Mouse (Mus musculus): ENCODE results near the gene Phlda1.
A peak's percentile ranks its signal among the peaks of the same experiment; 100 is the strongest.

Phlda1 gene

DNA sequence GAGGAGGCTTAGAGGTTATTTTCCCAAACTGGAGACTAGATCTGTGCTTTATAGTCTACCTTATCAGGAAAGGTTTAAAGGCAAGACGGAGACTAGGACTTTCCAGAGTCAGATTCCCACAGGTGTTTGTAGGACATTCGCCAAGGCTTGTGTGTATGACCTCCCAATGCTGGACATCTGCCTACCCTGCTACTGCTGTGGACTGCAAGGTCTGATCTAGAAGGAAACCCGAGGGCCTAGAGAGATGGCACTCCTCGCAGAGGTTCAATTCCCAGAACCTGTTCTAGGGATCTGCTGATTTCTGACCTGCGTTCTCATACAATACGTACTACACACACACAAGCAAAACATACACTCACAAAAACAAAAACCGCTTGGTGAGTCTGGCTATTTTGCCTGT is 680 bp upstream of the Phlda1 start:
- no peak for DNase-seq (ENCODE audit: low spot score)

DNA sequence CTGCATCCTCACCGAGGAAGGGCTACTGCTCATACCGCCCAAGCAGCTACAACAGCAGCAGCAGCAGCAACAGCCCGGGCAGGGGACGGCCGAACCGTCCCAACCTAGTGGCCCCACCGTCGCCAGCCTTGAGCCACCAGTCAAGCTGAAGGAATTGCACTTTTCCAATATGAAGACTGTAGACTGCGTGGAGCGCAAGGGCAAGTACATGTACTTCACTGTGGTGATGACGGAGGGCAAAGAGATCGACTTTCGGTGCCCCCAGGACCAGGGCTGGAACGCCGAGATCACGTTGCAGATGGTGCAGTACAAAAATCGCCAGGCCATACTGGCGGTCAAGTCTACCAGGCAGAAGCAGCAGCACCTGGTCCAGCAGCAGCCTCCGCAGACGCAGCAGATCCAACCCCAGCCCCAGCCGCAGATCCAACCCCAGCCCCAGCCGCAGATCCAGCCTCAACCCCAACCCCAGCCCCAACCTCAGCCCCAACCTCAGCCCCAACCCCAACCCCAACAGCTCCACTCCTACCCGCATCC is 907 bp downstream of the Phlda1 start:
- DNase-seq (ENCODE audit: low spot score): no peak

DNA sequence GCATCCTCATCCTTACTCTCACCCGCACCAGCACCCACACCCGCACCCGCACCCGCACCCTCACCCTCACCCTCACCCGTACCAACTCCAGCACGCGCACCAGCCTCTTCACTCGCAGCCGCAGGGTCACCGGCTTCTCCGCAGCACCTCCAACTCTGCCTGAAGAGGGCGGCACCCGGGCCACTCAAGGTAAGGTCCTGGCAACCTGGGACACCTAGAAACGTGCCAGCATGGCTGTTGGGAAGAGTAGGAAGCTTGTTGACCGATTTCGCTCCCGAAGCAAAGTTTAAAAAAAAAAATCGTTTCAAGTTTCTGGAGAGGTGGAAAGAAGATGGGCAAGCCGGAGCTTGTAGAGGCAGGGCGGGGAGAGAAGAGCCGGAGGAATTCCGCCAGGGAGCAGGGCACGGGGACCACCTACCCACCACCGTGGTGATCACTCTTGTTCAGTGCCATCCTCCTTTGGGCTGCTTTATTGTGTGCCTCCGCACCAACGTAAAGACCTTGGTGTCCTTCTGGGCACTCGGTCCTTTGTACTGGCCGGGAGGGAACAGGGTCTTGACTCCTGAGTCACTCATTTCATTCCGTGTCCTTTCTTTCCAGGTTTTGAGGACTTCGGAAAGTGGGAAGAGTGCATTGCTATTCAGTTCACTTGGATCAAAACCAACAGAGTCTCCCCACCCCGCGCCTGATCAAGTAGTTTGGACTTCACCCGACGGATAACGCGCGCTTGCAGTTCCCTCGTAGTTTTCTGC is 1.6 kb downstream of the Phlda1 start:
- DNase-seq (ENCODE audit: low spot score): peak; percentile 21

DNA sequence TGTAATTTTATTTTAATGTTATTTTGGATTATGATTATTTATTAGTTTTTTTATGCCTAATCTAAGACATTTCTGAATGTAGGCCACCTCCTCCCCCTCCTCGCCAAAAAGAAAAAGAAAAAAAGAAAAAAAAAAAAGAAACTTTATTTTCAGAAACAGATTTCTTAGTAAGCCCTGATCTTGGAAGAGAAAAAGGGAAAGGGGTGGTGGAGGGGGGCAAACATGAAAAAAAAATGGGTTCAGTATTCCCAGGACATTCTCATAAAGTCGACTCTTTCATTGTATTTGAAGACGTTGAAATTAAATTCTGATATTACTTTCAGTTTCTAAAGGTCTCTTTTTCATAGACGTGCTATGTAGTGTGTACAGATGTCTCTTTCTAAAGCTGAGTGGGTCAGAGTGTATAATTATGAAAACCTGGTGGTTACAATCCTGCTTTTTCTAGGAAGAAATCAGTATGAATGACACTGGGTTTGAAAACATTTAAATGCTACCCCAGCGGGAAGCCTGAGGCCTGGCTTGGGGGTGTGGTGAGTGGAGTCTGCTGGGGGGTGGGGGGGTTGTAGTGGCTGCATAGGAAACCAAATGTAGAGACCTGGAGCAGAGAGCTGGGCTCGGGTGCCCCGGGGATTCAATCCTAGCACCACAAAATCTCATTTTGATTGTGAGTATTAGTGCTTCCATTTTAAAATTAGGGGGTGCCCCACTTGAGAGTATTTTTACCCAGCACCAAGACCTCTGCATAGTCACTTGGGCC is 2.4 kb downstream of the Phlda1 start:
- DNase-seq (ENCODE audit: low spot score): no peak

DNA sequence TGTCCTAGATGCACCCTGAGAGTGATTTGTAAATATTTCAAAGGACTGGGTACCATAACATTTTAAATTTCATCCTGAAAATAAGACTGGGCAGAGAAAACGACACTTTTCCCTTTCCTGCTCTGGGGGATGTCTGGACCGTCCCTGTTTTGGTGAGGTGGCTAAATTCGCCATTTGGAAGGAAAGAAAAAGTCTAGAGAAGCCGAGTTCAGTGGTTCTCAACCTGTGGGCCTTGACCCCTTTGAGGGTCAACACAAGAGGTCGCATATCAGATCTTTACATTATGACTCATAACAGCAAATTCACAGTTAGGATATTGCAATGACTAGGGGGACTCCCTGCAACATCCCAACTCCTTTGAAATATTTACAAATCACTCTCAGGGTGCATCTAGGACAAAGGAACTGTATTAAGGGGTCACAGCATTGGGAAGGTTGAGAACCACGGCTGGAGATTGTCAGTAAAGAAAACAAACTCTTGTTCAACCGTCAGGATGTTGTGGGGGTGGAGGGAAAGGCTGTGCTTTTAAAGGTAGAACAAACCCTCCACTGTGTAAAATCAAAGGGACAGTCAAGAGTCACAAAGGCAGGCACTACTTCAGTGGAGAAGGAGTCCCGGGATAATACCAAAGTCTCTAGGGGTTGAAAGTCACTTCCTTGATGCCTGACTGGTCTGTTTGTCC is 3.2 kb downstream of the Phlda1 start:
- no peak for DNase-seq (ENCODE audit: low spot score)

DNA sequence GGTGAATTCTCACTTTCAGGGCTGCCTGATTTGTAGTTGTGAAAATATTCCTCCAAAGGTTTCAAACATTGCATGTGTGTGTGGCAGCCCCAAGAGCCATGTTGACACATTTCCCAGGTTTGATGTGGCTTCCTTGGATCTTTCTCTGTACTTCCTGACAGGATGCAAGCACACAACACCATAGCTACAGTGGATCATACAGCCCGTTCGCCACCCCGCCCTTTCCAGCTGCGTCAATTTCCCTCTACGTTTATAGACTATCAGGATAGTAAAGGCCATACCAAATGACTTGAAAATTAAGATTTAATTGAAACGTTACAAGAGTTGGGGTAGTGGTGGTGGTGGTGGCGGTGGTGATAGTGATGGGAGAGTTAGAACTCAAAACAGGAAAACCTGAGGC is 3.9 kb downstream of the Phlda1 start:
- no peak for DNase-seq (ENCODE audit: low spot score)

DNA sequence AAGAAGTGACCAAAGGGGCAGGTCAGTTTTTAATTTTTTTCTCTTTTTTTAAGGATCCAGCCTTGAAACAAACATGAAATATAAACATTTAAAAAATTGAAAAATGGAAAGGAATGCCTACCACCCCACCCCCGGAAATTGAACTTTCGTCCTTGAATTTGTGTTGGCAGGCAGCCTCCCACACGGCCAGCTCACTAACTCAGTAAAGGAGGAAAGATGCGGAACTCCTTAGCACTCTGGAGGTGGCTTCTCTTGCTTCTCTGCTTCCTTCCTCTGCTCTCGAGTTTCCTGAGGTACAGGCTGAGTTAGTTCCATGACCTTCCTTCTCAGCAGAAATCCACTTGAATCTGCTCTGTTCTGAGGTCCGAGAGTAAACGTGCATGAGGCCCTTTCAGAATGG is 4.7 kb downstream of the Phlda1 start:
- no peak for DNase-seq (ENCODE audit: low spot score)

DNA sequence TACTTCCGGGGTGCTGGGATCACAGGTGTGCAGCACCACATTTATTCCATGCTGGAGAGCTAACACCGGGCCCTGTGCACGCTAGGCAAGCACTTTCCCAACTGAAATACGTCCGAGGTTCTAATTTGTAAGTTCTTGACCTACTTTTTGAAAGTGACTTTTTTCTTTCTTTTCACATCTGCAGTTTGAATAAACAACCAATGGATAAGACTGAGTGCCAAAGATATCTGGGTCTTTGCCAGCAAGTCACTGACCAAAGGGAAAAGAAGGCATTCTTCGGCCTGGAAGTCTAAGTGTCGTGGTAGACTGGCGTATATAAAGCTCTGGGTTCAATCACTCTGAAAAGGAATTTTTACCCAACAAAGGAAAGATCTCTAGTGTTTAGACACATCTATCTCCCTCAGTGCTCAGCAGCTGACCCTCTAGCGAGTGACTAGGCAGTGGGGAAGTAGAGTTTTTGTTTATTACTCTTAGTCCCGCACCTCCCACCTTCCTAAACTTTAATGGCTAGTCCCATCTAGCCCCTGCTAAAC is 6.0 kb downstream of the Phlda1 start:
- DNase-seq (ENCODE audit: low spot score): no peak

DNA sequence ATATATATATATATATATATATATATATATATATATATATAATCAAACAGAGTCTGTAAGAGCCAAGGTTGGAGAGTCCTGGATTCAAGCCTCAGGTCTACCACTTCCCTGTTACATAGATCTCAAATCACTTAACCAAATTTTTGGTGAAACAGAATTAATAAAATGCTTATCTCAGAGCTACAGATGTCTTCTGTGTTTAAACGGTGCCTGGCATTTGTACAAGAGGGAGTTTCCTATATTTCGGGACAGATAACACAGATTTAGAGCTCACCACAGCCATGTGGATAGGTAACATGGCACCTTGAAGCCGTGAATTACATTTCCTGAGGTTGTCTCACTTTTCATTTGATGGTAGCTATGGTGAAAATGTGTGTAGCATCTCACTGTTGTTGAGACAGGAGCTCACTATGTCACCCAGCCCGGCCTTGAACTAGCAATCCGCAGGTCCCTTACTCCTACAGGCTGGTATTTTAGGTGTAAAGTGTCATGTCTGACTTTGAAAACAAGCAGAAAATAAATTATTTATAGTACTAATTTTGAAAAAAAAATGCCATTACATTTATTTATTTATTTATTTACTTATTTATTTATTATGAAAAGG is 8.3 kb downstream of the Phlda1 start:
- DNase-seq (ENCODE audit: low spot score): no peak

DNA sequence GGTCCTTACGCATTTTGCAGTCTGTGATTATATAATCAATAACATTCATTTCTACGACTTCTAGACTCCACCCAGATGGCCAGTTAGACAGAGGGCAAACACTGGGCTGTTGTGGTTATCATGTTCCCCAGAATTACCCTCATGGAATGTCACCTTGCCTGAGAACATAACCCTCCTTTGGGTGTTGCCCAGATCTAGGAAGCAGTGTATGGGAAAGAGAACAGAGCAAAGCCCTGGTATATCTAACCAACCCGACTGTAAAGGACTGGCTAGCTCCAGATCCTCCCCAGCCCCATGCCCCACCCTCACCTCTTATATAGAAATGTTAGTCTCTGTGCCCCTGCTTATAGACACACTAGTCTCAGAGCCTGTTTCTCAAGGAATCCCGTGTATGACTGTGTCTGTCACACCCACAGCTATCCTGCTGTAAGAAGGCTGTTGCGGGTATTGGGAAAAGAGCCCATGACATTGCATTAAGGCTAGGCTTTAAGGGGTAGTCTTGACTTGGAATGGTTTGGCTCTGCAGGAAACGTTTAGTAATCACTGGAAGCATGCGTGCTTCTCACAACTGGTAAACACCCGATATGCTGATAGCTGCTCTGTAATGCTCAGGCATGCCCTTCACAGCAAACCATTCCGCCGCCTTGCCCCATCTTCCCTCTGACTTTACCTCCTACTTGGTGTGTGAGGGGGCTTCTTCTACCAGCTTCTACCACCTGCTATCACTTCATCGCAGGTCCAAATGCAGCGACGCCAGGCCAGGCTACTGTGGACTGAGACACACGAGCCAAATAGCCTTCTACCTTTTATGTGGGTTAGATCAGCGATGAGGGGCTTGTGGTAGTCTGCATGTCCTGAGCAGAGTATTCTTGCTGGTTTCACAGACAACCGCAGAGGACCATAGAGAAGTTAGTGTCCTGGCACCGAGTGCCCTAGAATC is 9.3 kb downstream of the Phlda1 start:
- no peak for DNase-seq (ENCODE audit: low spot score)

DNA sequence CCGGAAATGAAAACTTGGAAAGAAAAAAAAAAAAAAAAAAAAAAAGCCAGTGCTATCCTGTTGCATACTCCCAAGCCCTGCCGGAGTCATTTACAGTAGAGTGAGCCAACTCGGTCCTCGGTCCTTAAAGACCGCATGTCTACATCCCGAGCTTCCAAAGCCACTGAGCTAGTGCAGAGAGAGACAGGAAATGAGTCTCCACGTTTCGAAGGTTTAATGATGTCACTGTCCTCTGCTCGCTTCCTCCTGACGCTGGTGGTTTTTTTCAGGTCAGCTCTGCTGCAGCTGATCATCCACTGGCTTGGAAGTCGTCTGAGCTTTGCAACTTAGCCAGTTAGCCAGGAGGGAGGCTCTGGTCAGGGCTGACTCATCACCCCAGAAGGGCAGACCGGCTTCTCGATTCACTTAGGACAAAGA is 10.1 kb downstream of the Phlda1 start:
- no peak for DNase-seq (ENCODE audit: low spot score)

DNA sequence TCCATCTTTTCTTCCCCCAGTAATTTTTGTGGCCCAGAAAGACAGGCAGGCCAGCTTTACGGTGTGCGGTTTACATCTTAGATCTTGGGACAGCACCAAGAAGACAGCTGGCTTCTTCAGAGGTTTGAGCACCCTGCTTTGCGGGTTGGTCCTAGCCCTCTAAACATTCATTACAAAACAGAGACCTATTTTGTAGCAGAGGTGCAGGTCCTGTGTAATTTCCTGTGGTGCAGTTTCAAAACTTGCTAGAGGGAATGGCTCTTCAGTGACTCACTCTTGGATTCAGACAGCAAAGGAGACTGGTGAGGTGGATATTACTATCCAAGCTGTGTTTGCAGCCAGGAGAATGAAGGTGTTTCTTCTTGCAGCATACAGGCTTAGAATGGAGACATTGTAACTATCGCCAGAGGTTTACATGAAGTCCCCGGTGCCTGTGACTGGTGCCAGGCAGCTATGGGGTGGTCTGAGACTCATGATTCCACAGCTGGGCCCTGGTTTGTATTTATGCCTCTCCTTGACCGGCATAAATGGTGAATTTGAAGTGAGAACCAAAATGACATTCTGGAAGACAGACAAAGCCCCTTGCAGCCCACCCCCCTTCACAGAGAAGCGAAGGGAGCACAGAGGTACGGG is 10.8 kb downstream of the Phlda1 start:
- no peak for DNase-seq (ENCODE audit: low spot score)

DNA sequence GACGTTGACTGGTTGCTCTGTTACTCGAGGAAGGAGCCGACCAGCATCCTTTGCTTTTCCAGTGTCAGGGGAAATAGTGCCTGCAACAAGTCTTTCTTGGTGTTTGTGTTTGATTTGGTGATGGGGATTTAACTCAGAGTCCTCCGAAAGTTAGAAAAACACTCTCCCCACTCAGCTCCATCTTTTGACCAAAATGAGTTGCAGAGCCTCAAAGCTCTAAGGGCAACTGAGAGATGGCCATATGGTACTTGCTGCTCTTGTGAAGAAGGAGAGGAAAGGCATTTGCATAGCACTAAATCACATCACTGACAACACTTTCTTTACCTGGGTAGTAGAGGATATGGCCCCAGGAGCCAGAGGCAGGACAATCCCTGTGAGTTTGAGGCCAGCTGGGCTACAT is 12.3 kb downstream of the Phlda1 start:
- no peak for DNase-seq (ENCODE audit: low spot score)

DNA sequence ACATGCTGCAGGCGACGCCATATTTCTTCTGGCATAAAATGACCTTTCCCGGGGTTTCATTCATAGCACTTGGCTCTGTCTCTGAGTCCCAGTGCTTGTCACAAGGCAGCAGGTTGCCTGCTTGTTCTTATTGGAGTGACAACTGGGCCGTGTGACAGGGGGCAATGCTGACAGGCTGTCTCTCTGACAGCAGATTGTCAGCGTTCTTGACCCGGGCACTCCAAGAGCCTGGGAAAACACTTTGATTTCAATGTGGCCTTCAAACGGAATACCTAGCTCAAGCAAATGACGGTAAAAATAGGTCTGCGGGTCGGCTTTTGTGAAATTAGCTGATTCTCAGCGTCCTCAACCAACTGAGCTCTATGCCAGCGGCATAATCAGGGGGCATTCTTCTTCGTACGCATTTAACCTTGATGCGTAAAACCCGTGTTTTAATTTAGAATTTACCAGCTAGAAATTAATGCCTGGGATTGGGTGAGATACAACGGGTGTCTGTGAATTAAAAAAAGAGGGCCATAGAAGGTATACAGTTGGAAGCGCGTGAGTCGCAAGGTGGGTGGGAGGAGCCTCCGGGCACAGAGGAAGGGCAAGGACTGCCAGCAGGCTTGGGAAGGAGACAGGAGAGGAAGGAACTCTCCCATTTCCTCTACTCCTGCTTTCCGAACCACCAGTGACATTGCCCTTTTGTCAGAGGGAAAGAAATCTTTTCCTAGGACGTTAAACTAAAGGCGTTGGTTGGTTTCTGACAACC is 13.7 kb downstream of the Phlda1 start:
- DNase-seq (ENCODE audit: low spot score): no peak

DNA sequence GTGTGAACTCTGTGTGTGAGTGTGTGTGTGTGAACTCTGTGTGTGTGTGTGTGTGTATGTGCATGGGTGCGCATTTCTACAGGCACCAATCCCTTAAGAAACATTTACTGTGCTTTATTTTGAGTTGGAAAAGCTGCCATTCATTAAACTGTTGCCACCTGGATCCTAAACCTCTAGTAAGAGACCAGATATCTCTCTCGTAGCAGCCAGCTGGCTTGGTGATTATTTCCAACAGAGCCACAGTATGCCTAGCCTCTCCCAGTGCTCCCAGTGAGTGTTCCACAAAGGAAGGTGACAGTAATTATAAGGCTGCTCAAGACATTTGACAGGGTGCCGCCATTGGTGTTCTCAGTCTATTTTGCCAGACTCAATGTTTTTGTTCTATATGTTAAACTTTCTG is 14.5 kb downstream of the Phlda1 start:
- DNase-seq (ENCODE audit: low spot score): no peak

DNA sequence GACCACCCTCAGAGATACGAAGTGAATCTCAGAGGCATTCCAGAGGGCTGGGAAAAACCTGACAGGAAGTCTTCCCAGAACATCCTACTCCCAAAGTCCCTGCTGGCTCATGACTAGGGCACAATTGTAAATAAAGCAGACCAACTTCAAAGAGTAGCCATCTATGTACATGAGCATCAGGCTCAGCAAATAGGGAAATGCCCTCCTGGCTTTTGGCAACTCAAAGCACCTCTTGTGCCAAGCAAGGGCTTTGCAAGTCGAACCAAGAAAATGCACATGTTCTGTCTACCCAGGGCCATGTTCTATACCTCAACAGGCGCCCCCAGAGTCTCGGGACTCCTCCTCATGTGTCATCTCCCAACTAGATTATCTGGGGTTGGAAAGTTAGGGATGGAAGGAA is 15.6 kb downstream of the Phlda1 start:
- DNase-seq (ENCODE audit: low spot score): no peak

DNA sequence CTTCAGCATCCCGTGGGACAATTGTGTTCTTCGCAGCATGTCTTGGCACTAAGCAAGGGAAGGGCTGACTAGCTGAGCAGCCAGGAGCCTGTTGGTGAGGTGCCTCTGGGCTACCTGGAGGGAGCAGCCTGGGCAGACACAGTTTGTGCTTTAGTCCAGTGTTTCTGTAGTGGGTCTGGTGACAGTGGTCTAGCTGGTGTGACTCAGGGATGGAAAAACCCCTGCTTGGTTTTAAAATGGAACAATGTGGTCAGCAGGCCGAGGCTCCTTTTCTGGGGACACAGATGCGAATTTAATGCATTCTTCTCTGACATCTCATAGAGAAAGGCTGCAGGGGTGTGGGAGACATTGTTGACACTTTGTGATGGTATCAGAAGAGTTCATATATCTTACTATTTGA is 16.1 kb downstream of the Phlda1 start:
- DNase-seq (ENCODE audit: low spot score): no peak

DNA sequence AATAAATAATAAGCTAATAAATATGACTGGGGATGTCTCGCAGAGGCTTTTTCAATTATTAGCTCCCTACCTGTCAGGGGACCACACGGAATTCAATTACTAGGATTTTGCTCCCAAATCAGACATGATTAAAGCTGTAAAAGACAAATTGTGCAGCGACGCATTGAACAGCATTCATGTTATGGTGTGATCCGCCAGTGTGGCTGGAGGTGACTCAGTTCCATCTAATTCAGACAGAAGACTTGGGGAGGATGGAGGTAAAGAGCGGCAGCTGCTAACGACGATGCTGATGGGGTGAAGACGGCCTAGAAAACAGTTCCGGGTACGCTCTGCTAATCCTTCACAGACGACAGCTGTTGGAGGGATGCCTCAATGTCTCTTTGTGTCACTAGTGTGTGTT is 17.8 kb downstream of the Phlda1 start:
- DNase-seq (ENCODE audit: low spot score): no peak

DNA sequence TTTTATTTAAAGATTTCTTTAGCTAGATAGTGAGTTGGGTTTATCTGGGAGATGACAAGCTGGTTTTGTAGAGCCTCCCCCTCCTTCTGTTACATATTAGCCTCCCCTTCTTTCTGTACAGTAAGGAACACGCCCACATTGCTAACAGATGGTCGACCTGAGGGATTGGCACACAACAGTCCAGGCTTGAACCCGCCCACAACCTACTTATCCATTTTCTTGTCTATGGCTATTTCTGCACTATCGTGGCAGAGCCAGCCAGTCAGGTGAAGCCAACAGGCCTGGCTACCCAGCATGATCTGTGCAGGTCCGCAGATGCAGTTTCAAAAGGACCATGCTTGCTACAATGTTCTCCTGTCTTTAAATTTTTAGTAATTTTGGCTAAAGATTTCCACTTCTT is 21.0 kb downstream of the Phlda1 start:
- no peak for DNase-seq (ENCODE audit: low spot score)

DNA sequence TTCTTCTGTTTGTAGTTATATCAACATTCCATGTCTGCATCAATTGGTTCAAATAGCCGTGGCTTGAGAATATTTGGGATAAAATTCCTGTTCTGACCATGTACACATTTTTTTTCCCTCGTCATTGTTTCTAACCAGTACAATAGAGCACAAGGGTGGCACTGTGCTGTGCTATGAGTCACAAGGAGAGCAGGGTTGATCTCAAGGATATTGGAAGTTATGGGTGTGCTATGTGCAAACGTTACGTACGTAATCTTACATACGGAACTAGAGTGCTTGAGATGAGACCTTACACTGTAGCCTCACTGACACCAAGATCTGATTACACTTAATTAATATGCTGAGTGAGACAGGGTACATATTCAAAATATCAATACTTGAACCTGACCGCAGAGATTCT is 21.5 kb downstream of the Phlda1 start:
- no peak for DNase-seq (ENCODE audit: low spot score)

All from spleen, adult 12 weeks (tissue).